Mouse (Mus musculus) ES-Bruce4 (cell line): ENCODE measurements at regions not wholly inside any gene's neighbourhood (a gene's known extent, or its start where the extent isn't known, plus 50 kb on each side); places are given as distances from the start of the nearest gene placed in this dataset.

Source experiments
- H3K27ac ChIP-seq: 2 replicates; pipeline ENCODE4 v1.5.1; 2012; ENCODE audit warnings: low read length, inconsistent platforms; ENCODE audit not compliant: insufficient read depth
- H3K27me3 ChIP-seq: 2 replicates; pipeline ENCODE4 v1.6.1; 2012; ENCODE audit warnings: mild to moderate bottlenecking, low read length, inconsistent platforms; ENCODE audit not compliant: control insufficient read depth, poor library complexity, insufficient read depth, severe bottlenecking
- H3K36me3 ChIP-seq: 2 replicates; pipeline ENCODE4 v1.6.1; 2012; ENCODE audit warnings: inconsistent platforms, mild to moderate bottlenecking, low read length, moderate library complexity; ENCODE audit not compliant: control insufficient read depth, poor library complexity, insufficient read depth, severe bottlenecking
- H3K4me1 ChIP-seq: one replicate; pipeline ENCODE4 v1.8.1; 2011; ENCODE audit warnings: low read length; ENCODE audit not compliant: control insufficient read depth, insufficient read depth
- H3K4me3 ChIP-seq: 2 replicates; pipeline ENCODE4 v1.5.1; 2011; ENCODE audit warnings: low read depth, mild to moderate bottlenecking, low read length
- H3K9ac ChIP-seq: 2 replicates; pipeline ENCODE4 v1.6.1; 2012; ENCODE audit warnings: low read depth, mild to moderate bottlenecking, inconsistent platforms; ENCODE audit not compliant: poor library complexity, severe bottlenecking
- H3K9me3 ChIP-seq: replicated peaks from 2 replicates; pipeline ENCODE4 v1.6.1; 2012; ENCODE audit warnings: mild to moderate bottlenecking, low read length, inconsistent platforms; ENCODE audit not compliant: control insufficient read depth, poor library complexity, insufficient read depth, severe bottlenecking
- CTCF ChIP-seq: IDR thresholded peaks from one replicate; pipeline ENCODE4 v1.8.1; 2011; ENCODE audit warnings: low read depth, low read length
- EP300 ChIP-seq: IDR thresholded peaks from 2 replicates; pipeline ENCODE4 v1.6.1; 2011; ENCODE audit warnings: low read depth, low read length; ENCODE audit not compliant: insufficient read depth
- POLR2A ChIP-seq: IDR thresholded peaks from one replicate; pipeline ENCODE4 v1.8.1; 2011; ENCODE audit warnings: low read length; ENCODE audit not compliant: insufficient read depth

DNA sequence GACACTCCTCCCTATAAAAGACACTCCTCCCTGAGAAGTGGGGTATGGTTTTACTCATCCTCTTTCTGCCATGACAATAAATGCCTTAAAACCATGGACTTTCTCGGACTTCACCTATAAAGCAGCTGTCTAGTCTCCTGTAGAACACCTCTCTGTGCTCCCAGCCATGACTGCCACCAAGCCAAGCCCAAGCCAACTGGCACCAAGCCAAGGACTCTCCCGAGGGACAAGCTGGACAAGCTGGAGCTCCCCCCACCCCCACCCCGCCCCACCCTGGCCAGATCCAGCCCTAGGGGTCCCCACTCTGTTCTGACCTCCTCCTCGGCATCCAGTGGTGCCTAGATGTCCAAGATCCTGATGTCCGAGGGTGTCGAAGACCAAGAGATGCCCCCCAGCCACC lies 76.6 kb upstream of the Plcl2 start:
- TF ChIP-seq CTCF = no peak
- TF ChIP-seq EP300 = no peak
- no peak for TF ChIP-seq POLR2A
- no peaks in the 10 kb centered on the region; the same call in 1 of the 2 replicates for H3K9me3 ChIP-seq
- H3K27ac ChIP-seq = no peak overlapping the region
- no peaks in the 10 kb centered on the region for H3K36me3 ChIP-seq
- no peaks in the 10 kb centered on the region for H3K4me1 ChIP-seq
- H3K27me3 ChIP-seq = peaks cover 6% of the 10 kb centered on the region; the same call in 1 of the 2 replicates
- no peak overlapping the region for H3K9ac ChIP-seq
- no peak overlapping the region for H3K4me3 ChIP-seq

DNA sequence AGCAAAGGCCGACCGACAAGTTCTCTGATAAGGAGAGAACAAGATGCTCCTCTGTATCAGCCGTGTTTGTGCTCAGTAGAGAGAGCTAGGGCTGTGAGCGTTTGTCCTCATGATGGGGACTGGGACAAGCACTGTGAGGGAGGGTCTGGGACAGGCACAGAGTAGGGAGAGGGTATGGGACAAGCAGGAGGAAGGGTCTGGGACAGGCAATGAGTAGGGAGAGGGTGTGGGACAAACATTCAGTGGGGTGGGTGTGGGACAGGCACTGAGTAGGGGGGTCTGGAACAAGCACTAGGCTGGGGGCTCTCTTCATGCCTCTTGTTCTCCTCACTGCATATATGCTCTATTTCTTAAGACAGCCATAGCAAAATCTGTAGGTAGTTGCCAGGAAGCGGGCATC lies 70.2 kb upstream of the Plcl2 start:
- no peaks in the 10 kb centered on the region for H3K4me1 ChIP-seq
- H3K27me3 ChIP-seq = no peaks in the 10 kb centered on the region
- TF ChIP-seq CTCF = no peak
- no peaks in the 10 kb centered on the region for H3K9me3 ChIP-seq
- H3K27ac ChIP-seq = no peak overlapping the region
- no peaks in the 10 kb centered on the region for H3K36me3 ChIP-seq
- H3K4me3 ChIP-seq = no peak overlapping the region
- H3K9ac ChIP-seq = no peak overlapping the region

DNA sequence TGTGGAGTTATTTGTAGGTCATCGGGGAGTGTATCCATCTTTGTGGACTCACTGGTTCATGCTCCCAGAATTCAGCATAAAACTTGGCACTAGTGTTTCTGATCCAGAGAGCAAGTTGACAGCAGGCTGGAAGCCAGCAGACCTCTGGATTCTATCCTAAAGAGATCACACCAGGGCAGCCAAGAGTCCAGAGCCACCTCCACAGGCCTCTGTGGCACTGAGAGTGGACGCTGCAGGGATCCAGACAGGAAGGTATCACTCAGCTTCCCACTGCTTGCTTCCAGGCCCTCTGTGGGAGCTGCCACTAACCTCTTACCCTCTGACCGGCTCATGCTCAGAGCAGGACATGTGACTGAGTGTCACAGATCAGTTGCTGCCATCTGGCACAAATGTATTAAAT lies 69.8 kb upstream of the Plcl2 start:
- no peak overlapping the region for H3K4me3 ChIP-seq
- H3K27me3 ChIP-seq = no peaks in the 10 kb centered on the region
- no peaks in the 10 kb centered on the region for H3K9me3 ChIP-seq
- TF ChIP-seq EP300 (no peak), POLR2A (no peak), CTCF (no peak)
- H3K36me3 ChIP-seq = no peaks in the 10 kb centered on the region
- H3K4me1 ChIP-seq = no peaks in the 10 kb centered on the region
- H3K9ac ChIP-seq = no peak overlapping the region
- no peak overlapping the region for H3K27ac ChIP-seq

DNA sequence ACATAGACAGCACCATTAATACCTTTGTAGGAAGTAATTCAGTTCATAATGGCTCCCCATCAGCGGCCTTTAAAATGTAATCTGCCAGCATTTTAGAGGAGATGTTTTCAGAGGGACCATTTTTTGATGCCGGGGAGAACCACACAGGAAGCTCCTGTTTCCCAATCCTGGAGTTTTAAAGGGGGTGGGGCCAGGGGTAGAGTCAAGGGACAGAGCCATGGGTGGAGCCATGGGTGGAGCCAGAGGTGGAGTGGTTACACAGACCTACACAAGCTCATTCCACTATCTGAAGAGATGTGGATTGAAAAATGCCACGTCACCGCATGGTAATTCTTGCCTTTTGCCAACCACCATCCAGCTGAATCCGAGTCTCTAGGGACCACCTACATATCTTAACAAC lies 67.1 kb upstream of the Plcl2 start:
- Histone ChIP-seq H3K9me3 (no peaks in the 10 kb centered on the region), H3K27ac (no peak overlapping the region), H3K27me3 (peaks cover 2% of the 10 kb centered on the region; the same call in 1 of the 2 replicates), H3K4me3 (no peak overlapping the region), H3K9ac (no peak overlapping the region), H3K36me3 (no peaks in the 10 kb centered on the region), H3K4me1 (no peaks in the 10 kb centered on the region)
- no peak for TF ChIP-seq CTCF
- no peak for TF ChIP-seq POLR2A
- no peak for TF ChIP-seq EP300

DNA sequence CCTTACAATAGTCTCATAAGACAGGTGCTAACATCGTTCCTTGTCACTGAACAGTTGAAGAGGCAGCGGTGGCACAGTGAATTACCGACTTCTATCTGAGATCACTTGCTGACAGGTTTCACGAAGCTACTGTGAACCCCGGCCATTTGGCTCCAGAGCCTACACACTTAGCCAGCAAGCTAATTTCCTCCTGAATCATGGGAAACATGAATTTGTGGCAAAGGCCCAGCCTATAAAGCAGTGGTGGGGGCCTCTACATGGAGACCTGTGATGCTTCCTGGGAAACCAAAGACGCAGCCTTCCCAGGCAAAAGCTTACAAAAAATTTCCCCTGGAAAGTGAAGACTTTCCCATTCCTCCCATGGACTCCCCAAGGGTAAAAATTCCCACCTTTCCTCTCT lies 66.3 kb upstream of the Plcl2 start:
- H3K9me3 ChIP-seq = no peaks in the 10 kb centered on the region
- H3K27me3 ChIP-seq = peaks cover 2% of the 10 kb centered on the region; the same call in 1 of the 2 replicates
- H3K36me3 ChIP-seq = no peaks in the 10 kb centered on the region
- no peak for TF ChIP-seq EP300
- TF ChIP-seq POLR2A = no peak
- TF ChIP-seq CTCF = no peak
- no peak overlapping the region for H3K27ac ChIP-seq
- H3K4me1 ChIP-seq = no peaks in the 10 kb centered on the region
- H3K9ac ChIP-seq = no peak overlapping the region
- H3K4me3 ChIP-seq = no peak overlapping the region

DNA sequence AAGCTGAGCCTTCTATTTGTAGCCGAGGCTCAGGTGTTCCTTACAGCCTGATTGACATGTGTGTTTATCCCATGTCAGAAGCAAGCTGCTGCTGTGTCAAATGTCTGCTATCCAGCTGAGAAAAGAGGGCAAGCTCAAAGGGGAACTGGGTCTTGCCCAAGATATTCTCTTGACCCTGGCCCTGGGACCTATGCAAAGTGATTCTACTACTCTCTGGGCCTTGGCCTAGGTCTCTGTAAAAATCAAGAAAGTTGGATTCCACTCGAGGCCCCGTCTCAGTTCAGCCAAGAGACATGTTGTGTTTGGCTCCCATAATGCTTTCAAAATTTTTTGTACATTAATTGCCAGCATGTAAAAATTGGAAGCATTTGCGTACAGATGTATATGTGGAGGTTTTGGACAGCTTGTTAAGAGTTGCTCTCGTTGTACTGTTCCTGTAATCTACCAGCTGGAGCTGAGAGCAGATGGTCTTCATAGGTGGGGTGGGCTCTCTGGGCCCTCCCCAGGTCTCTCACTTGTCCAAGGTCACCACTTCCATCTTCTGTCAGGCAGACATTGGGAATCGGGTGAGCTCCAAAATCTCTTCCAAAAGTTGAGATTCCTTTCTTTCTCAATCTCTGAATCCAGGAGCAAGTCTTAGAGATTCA lies 65.7 kb upstream of the Plcl2 start:
- TF ChIP-seq EP300 (no peak), POLR2A (no peak), CTCF (no peak)
- H3K27me3 ChIP-seq = peaks cover 2% of the 10 kb centered on the region; the same call in 1 of the 2 replicates
- H3K4me1 ChIP-seq = no peaks in the 10 kb centered on the region
- H3K27ac ChIP-seq = no peak overlapping the region
- no peak overlapping the region for H3K4me3 ChIP-seq
- H3K9ac ChIP-seq = no peak overlapping the region
- no peaks in the 10 kb centered on the region for H3K36me3 ChIP-seq
- H3K9me3 ChIP-seq = no peaks in the 10 kb centered on the region
